Mouse (Mus musculus) small intestine, adult 2 months (tissue): ENCODE measurements around the gene Gmpr. TPM values are rescaled to one million over a fixed set of nuclear protein-coding genes. Genes with fewer than 3 reads are reported as not detected.

Experiments used
- H3K27ac ChIP-seq: fragments of 200-500 bp; 2 replicates; pipeline ENCODE4 v1.5.1; 2012; ENCODE audit warnings: low read depth, low read length, control low read depth, inconsistent platforms; ENCODE audit not compliant: insufficient read depth
- H3K27me3 ChIP-seq: fragments of 200-500 bp; 2 replicates; pipeline ENCODE4 v1.6.1; 2012; ENCODE audit warnings: mild to moderate bottlenecking, moderate library complexity, low read length, inconsistent platforms; ENCODE audit not compliant: control insufficient read depth, insufficient read depth
- H3K36me3 ChIP-seq: fragments of 200-500 bp; 2 replicates; pipeline ENCODE4 v1.6.1; 2012; ENCODE audit warnings: mild to moderate bottlenecking, low read length, control low read depth, inconsistent platforms; ENCODE audit not compliant: control insufficient read depth, insufficient read depth
- H3K4me1 ChIP-seq: fragments of 200-500 bp; 2 replicates; pipeline ENCODE4 v1.6.1; 2012; ENCODE audit warnings: low read length, inconsistent platforms, mixed read lengths; ENCODE audit not compliant: control insufficient read depth, insufficient read depth, insufficient read length
- H3K4me3 ChIP-seq: fragments of 200-500 bp; 2 replicates; pipeline ENCODE4 v1.5.1; 2012; ENCODE audit warnings: low read depth, mild to moderate bottlenecking, control low read depth, inconsistent platforms, low read length, moderate library complexity
- CTCF ChIP-seq: fragments of 200-500 bp; IDR thresholded peaks from 2 replicates; pipeline ENCODE4 v1.5.1; 2012; ENCODE audit warnings: low read depth, mild to moderate bottlenecking, control low read depth, inconsistent platforms, low read length, moderate library complexity, mixed read lengths; ENCODE audit not compliant: insufficient replicate concordance, insufficient read length; ENCODE audit errors: extremely low read depth
- POLR2A ChIP-seq: fragments of 200-500 bp; IDR thresholded peaks from 2 replicates; pipeline ENCODE4 v1.6.1; 2012; ENCODE audit warnings: low read depth, mild to moderate bottlenecking, control low read depth, inconsistent platforms, low read length, moderate library complexity
- WGBS: fragments of 180-500 bp; shearing (Covaris S2); methylation state at CpG from one replicate; pipeline ENCODE4 v1.1.7; 2018; 5-methylcytosine and 5-hydroxymethylcytosine counted together
- polyA plus RNA-seq: library from polyadenylated mRNA; depleted of rRNA; stranded (reverse); fragments of >200 nt; gene quantifications from 2 replicates; pipeline ENCODE4 v1.2.3, GENCODE M21; 2012

Gene Gmpr
- polyA plus RNA-seq, 1 experiment = 5.4 TPM

DNA sequence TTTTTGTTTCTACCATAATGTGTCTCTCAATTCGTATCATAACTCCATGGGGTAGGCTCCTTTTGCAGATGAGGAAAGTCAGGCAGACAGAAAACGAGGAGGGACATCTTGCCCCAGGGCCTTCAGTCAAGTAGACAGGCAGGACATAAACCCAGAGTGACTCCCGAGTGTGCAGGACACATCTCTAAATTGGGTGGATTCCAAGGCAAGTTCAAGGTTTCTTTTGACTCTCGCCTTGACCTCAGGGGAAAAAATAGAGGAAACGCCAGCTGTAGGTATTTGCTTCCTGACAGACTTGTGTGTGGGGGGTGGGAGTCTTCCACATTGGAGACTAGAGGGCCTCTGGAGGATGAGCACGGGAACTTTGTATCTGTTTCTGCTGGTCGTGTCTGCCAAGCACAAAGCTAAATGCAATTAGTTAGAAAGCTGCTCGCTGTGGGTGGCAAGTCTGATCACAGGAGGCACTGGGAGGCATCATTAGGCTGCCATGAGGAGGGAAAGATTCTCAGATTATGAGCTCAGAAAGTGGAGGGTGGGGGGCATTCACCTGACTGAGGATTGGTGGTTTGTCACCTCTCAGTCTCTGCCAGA, 7.7 kb downstream of the Gmpr start:
- peaks cover 9% of the 10 kb centered on the region; the same call in 1 of the 2 replicates for H3K4me1 ChIP-seq
- H3K4me3 ChIP-seq = no peak overlapping the region
- TF ChIP-seq POLR2A (no peak), CTCF (no peak)
- H3K27me3 ChIP-seq = no peaks in the 10 kb centered on the region
- 67% methylated on average over 8 of the region's 8 CpGs for WGBS
- no peak overlapping the region for H3K27ac ChIP-seq
- no peaks in the 10 kb centered on the region for H3K36me3 ChIP-seq

DNA sequence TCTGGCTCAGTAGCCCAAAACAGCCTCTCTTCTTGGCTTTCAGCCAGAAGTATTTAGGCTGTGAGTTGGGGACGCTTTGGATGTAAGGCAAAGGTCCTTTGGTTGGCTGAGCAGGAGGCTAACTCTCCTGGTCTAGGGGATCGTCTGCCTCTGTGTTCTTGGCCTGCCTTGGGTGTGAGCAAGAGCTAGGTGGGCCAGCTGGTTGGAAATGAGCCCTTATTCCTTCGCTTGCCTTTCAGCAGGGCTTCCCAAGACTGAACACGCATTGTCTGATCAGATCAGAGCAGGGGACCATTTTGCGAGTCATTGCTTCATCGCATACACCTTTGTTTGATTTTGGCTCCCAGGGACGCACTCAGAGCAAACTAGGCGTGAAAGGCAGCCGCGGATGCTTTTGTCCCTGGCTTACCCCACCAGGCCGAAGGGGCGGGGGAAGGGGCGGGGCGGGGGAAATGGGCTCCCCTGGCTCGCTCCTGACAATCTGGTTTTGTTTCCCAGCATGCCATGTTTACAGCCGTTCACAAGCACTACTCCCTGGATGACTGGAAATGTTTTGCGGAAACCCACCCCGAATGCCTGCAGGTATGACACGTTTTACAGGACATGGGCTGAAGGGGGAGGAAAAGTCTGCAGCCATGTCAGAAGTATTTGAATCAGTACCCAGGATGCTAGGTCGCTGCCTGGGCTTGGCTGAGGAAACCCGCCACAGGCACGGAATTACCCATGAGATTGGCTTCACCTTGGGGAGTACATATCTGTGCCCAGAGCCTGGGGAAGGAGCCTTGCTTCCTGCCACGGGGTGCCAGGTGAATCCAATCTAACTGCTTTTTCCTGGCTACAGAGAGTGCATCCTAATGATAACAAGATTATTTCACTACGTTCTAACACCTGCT, 9.5 kb downstream of the Gmpr start:
- Histone ChIP-seq H3K36me3 (no peaks in the 10 kb centered on the region), H3K4me3 (peak overlapping the region; percentile 22), H3K27me3 (no peaks in the 10 kb centered on the region), H3K4me1 (peaks cover 5% of the 10 kb centered on the region; the same call in 1 of the 2 replicates), H3K27ac (no peak overlapping the region)
- TF ChIP-seq CTCF (no peak), POLR2A (no peak)
- WGBS = 10% methylated on average over 24 of the region's 24 CpGs

DNA sequence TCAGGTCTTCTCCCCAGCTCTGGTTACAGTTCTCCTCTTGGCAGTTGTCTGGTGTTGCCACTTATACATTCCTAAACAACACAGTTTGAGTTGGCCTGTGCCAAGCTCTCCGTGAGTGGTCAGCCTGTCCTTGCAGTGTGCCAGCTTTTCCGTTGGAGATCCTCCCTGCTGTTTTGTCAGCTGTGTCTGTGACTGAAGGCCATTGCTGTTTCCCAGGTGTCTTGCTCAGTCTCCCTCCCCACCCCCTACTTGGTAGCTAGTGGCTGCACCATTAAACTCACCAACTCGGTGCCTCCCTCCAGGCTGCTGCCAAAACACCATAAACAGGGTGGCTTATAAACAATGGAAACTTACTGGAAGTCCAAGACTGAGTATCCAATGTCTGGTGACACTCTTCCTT, 17.1 kb downstream of the Gmpr start:
- H3K4me3 ChIP-seq = no peak overlapping the region
- H3K27me3 ChIP-seq = no peaks in the 10 kb centered on the region
- no peaks in the 10 kb centered on the region for H3K4me1 ChIP-seq
- WGBS = 62% methylated on average over 3 of the region's 3 CpGs
- H3K36me3 ChIP-seq = no peaks in the 10 kb centered on the region
- no peak for TF ChIP-seq POLR2A
- TF ChIP-seq CTCF = no peak
- no peak overlapping the region for H3K27ac ChIP-seq

DNA sequence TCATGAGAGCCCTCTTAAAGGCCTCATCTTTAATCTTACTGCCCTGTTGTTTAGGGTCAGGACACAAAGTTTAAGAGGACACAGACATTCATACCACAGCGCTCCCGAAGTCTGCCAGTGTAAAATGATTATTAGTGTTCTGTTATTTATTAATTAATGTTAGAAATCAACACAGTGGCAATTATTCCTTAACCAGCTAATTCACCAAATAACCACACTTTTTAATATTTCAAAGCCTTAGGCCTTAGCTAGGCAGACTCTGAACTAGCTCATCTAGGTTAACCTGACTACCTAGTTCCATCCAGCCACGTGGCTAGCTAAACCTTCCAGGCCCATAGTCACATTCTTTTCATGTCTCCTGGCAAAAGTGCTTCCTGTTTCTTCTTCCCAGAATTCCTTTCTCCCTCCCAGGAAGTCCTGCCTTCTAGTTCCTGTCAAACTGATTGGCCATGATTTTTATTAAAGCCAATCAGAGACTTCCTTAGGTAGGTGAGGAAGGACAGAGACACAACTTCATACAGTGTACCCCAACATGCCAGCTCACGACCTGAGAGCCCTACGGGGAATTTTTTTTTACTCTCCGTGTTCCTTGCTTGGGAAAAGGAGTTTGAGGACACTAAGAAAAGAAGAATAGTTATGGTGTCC, 17.7 kb downstream of the Gmpr start:
- 89% methylated on average over 6 of the region's 6 CpGs for WGBS
- Histone ChIP-seq H3K4me3 (no peak overlapping the region), H3K27me3 (no peaks in the 10 kb centered on the region), H3K27ac (no peak overlapping the region), H3K36me3 (no peaks in the 10 kb centered on the region), H3K4me1 (no peaks in the 10 kb centered on the region)
- TF ChIP-seq POLR2A (no peak), CTCF (no peak)

DNA sequence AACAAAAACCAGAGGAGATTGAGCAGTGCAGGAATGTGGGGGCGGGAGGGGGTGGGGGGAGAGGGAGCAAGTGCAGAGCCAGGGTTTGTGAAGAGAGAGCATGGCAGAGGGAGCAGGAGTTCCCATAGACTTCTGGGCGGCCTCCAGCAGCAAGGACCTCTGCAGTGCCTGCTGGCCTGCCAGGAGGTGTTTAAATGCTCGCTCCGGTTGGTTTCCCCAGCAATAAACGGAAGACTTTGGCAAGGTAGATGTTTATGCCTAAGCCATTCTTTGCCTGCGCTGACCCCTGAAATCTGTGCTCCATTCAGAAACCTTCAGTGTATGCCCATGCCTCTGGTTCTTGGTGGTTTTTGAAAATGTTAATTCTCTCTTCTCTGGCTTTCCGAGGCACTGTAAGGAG, 19.0 kb downstream of the Gmpr start:
- Histone ChIP-seq H3K4me3 (no peak overlapping the region), H3K4me1 (no peaks in the 10 kb centered on the region), H3K27ac (no peak overlapping the region), H3K36me3 (no peaks in the 10 kb centered on the region), H3K27me3 (no peaks in the 10 kb centered on the region)
- WGBS = 83% methylated on average over 7 of the region's 7 CpGs
- TF ChIP-seq POLR2A = no peak
- TF ChIP-seq CTCF = no peak

DNA sequence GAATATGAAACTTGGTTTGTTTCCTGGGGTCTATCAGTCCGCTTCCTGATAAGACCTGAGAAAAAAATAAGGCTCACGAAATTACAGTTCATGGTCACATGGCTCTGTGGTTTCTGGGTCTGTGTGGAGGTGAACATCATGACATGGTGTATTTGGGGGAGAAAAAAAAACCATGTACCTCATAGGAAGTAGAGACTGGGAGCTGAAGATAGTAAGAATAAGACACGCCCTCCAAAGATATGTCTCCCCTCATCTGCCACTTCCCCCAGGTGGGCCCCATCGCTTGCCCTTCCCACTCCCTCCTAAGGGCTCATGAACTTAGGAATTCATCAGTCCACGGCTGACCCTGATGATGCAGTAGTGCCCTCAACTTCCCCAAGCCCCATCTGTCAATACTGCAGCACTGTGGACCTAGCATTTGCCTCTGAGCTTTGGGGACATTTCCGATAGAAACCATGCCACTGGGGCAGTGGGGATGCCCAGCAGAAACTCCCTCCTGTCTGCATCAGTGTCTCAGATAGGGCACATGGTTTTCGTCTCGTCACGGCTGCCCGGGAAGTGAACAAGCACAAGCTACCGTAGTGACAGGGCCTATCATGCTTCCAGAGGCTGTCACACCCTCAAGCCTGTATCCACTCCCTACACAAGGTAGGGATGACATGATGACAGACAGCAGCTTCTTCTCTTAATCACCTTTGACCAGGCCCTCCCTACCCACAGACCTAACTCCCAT, 20.2 kb downstream of the Gmpr start:
- H3K36me3 ChIP-seq = no peaks in the 10 kb centered on the region
- 75% methylated on average over 11 of the region's 11 CpGs for WGBS
- no peak for TF ChIP-seq CTCF
- TF ChIP-seq POLR2A = no peak
- no peak overlapping the region for H3K27ac ChIP-seq
- H3K4me1 ChIP-seq = no peaks in the 10 kb centered on the region
- no peaks in the 10 kb centered on the region for H3K27me3 ChIP-seq
- H3K4me3 ChIP-seq = no peak overlapping the region

DNA sequence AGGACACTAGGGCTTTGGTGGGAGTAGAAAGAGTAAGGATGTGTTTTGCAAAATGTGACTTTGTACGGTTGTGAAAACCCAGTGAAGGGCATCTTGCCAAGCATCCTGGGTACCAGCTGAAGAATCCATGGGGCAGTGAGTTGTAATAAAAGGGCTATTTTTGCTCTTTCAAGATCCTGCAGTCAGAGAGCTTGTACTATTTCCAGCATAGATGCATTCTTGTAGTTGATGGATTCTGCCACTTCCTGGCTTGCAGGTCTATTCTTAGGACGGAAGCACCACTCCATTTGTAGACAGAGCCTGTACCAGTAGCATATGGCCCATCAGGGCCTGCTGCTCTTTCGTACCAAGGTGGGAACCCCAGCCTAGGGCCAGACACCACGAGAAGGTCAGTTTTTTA, 21.5 kb downstream of the Gmpr start:
- H3K4me1 ChIP-seq = no peaks in the 10 kb centered on the region
- H3K4me3 ChIP-seq = no peak overlapping the region
- WGBS = 86% methylated on average over 4 of the region's 4 CpGs
- H3K36me3 ChIP-seq = no peaks in the 10 kb centered on the region
- no peaks in the 10 kb centered on the region for H3K27me3 ChIP-seq
- TF ChIP-seq CTCF (no peak), POLR2A (no peak)
- H3K27ac ChIP-seq = no peak overlapping the region
